Mouse (Mus musculus) gastrocnemius, postnatal 36 days (tissue): ENCODE results near the gene Gm45213. TPM values are rescaled to one million over a fixed set of nuclear protein-coding genes. Genes with fewer than 3 reads are reported as not detected.
A peak's percentile ranks its signal among the peaks of the same experiment; 100 is the strongest.

Source experiments
- DNase-seq, 2 experiments: peaks; one replicate each; pipeline ENCODE4 v3.0.0; 2022
- intact Hi-C: fragments of 180-260 bp; cut with DNase I; formaldehyde crosslinking; loops from one replicate; pipeline ENCODE4 v1.15.1; 2025
- total RNA-seq, 2 experiments: library from RNA; stranded (reverse); gene quantifications; 2 replicates each; pipeline ENCODE4 v1.2.3; 2021

Gene Gm45213
- total RNA-seq, 2 experiments from 2014 or later: not detected

DNA sequence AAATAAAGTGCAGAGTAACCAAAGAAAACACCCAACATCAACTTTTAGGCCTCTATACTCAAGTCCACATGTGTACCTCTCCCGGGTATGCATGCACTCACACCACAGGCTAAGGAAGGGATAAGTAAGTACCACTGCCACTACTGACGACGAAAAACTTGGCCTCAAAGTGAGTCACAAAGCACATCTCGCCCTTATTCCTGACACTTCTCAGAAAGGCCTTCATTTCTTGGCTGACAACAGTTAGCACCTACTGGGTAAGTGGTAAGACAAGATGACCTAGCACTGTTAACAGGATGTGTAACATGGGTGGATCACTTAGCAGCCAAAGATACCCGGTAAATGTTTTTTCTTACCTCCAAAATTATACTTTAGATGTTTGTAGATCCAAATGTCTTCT is 61.1 kb downstream of the Gm45213 start:
- no peak for DNase-seq
- intact Hi-C loops: loop anchor here (5.0 kb wide), 1 partner anchor 288 kb away; no protein-coding TSS in a partner anchor

DNA sequence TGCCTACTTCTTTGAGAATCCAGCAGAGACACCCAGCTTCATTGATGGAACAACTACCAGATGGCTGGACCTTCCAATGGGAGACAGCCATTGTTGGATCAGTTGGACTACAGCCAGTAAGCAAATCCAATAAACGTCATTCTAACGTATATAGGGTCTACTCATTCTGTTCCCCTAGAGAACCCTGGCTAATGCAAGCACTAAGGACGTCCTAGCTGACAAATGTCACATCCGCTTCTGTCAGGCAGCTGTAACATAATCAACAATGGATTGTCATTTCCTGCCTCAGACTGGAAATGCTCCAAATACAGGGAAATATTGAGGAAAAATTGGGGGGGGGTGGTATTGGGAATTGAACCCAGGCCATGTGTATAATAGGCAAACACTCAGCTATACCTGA is 62.4 kb downstream of the Gm45213 start:
- intact Hi-C loops: loop anchor here (2.0 kb wide), 1 partner anchor 147 kb away; no protein-coding TSS in a partner anchor

DNA sequence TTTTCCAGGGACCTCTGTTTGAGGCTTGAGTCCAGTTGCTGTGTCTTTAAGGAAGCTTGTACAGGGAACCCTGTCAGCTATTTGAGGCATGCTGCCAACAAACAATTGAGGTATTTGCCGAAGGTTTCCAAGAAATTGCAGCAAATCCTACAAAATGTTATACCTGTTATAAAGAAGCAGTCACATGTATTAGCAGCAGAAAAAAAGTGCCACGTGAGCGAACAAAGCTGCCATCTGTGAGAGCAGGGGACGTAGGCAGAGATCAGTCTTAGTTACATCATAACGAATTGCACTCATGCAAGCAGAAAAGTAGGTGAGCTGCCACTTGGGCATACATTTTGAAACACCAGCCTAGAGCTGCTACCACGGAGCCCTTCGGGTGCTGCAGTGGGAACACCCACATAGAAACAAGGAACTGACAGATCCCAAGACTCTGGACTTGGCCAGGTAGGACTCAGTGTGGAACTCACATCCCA is 63.2 kb downstream of the Gm45213 start:
- no peak for DNase-seq
- intact Hi-C loops: loop anchor here (2.0 kb wide), 1 partner anchor 146 kb away; no protein-coding TSS in a partner anchor

More for the DNA sequence above, 62.4 kb downstream of the Gm45213 start:
- DNase-seq: no peak

DNA sequence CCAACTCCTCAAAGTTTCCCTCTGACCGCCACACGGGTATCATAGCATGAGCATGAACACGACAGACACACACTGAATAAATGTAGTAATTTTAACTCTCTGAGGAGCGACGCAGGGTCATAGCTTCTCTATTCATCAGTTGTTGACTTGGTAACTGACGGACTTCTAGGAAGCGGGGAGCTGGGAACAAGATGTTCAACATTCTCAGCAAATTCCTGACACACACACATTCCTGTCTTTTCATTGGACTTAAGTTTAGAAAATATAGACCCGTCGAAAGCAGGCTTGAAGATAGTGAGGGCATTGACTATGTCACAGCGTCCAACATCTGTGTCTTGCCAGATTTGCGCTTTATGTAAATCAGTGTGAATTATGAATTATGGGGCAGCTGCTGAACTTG is 63.8 kb downstream of the Gm45213 start:
- intact Hi-C loops: loop anchor here (2.0 kb wide), 1 partner anchor 146 kb away; no protein-coding TSS in a partner anchor
- DNase-seq: no peak

DNA sequence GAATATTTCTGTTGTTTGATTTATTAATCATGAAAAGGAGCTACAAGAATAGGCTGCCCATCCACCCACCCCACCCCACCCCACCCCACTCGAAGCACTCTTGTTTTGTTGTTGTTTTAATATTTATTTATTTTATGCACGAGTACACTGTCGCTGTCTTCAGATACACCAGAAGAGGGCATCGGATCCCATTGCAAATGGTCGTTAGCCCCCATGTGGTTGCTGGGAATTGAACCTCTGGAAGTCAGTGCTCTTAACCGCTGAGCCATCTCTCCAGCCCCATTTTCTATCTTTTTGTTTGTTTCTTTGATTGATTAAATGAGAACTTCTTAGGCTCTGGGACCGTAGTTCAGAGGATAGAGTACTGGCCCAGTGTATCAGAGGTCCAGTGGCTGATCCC is 64.5 kb downstream of the Gm45213 start:
- intact Hi-C loops: loop anchor here (2.0 kb wide), 1 partner anchor 145 kb away; no protein-coding TSS in a partner anchor
- no peak for DNase-seq

DNA sequence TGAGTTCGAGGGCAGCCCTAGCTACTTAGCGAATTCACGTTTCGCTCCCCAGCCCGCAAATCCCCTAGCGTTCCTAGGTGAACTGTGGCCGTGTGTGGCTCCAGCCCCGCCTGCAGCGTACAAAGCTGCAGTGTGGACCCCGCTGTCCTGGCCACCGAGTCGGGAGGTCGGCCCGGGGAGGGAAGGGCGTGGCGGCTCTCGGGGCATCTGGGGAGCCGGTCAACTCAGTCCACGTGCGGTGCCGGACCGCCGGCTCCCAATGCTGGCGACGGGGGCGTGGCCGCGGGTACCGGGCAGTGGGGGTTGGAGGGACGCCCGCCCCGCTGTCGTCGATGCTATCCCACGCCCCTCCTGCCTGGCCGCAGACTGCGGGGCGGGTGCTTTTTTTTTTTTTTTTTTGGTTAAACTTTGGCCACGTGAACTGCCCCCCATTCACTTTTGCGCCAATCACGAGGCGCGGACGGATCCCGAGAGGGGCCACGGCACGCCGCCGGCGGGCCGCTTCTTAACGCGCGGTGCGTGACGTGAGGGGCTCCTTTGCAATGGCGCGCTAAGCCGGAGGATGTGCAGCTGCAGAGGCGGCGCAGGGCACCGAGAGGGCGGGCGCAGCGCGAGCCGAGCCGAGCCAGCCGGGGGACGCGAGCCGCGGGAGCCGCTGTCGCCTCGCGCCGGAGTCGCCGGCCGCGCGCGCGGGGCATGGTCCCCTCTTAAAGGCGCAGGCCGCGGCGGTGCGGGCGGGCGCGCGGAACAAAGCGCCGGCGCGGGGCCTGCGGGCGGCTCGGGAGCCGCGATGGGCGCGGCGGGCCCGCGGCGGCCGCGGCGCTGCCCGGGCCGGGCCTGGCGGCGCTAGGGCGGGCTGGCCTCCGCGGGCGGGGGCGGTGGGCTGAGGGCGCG is 65.8 kb downstream of the Gm45213 start, which contains the start of gene Chsy1:
Gene Chsy1 (plus strand): TSS at position 555 of the 894 bp plus-strand sequence.
- DNase-seq: peak; percentile 79 to 85
- intact Hi-C loops: no loop called here

DNA sequence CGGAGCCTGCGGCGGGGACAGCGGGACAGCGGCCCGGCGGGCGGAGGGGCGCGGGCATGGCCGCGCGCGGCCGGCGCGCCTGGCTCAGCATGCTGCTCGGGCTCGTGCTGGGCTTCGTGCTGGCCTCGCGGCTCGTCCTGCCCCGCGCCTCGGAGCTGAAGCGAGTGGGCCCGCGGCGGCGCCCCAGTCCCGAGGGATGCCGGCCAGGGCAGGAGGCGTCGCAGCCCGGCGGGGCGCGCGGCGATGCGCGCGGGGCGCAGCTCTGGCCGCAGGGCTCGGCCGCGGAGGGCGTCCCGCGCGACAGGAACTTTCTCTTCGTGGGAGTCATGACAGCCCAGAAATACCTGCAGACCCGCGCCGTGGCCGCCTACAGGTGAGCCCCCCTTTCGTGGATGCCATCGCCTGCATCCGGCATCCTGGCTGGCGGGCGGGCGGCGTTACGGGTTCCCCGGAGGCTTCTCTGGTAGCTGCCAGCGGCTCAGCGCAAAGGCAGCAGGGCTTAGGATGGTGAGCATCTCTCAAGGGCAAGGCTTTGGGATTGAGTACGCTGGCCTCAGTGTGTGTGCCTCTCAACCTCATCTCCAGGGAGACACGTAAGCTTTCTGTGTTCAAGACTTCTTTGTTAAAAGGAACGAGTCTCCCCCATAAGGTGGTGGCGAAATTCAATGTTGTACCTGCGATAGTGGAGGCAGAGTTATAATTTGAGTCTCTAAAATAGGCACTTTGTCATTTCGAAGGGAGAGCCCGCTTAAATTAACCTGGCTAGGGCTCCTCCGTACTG is 66.6 kb downstream of the Gm45213 start:
- DNase-seq: peak; percentile 20 to 23
- intact Hi-C loops: no loop called here

DNA sequence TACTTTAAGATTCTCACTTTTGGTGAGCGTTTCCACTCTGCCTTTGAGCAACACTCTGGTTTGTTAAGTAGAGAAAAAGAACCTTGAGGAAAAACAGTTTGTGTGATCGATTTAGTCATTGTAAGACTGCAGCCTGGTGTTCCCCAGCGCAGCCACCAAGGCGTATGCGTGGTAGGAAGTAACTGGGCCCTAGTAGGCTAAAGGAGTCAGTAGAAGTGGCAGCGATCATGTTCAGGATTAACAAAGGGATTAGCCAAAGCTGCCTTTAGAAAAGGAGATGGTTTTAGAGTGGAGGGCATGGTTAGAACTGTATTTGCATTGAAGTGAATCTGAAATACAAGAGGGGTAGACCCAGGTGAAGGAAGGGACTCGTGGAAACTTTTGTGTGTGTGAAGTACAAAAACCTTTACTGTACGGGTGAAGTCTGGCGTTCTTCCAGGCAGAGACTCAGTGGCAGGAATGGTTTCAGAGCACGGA is 67.3 kb downstream of the Gm45213 start:
- no peak for DNase-seq
- intact Hi-C loops: no loop called here

DNA sequence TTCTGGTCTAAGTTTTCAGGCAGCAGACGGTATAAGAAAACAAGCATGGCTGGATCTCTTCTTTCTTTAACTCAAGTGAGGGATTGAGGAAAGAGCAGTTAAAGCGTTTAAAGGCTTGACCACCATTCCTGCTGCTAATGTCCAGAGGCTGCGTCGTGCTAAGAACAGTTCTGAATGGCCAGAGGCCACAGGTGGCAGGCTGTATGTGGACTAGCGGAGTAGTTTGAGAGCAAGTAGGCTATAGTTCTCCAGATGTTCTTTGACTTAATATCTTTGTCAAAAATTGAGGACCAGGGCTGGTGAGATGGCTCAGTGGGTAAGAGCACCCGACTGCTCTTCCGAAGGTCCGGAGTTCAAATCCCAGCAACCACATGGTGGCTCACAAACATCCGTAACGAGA is 67.8 kb downstream of the Gm45213 start:
- no peak for DNase-seq
- intact Hi-C loops: no loop called here

Other genes starting within 250 kb of the Gm45213 start
- 10 to 100 TPM; 19.0 to 19.6 TPM for gene Pcsk6, start 181.9 kb upstream of the Gm45213 start, total RNA-seq
- 10 to 100 TPM; 16.8 to 19.0 TPM for gene Snrpa1, start 15.4 kb downstream of the Gm45213 start, total RNA-seq
- 10 to 100 TPM; 20.3 to 28.4 TPM for gene Selenos, start 36.0 kb downstream of the Gm45213 start, total RNA-seq
- 1 to 10 TPM; 2.9 to 3.4 TPM for gene Chsy1, start 65.9 kb downstream of the Gm45213 start, total RNA-seq